Mouse (Mus musculus) CH12.LX (cell line): ENCODE measurements around the gene Ehmt2. TPM values are rescaled to one million over a fixed set of nuclear protein-coding genes. Genes with fewer than 3 reads are reported as not detected.

Experiments used
- DNase-seq: peaks from one replicate; pipeline ENCODE4 v3.0.0-alpha.2; 2013; ENCODE audit errors: extremely low read depth
- H3K27ac ChIP-seq: 2 replicates; pipeline ENCODE4 v1.5.1; 2012; ENCODE audit warnings: low read depth, mild to moderate bottlenecking, control low read depth, moderate library complexity; ENCODE audit not compliant: insufficient read depth
- H3K27me3 ChIP-seq: replicated peaks from 2 replicates; pipeline ENCODE3; 2012; ENCODE audit warnings: inconsistent platforms
- H3K36me3 ChIP-seq, 2 experiments: replicated peaks in 1 of 2; 2 replicates each; pipeline versions ENCODE3 to v1.6.1; 2012; ENCODE audit warnings: inconsistent platforms in 1 of 2, low read length in 1 of 2, mild to moderate bottlenecking in 1 of 2, mixed read lengths in 1 of 2, moderate library complexity in 1 of 2; ENCODE audit not compliant: control insufficient read depth in 1 of 2, insufficient read depth in 1 of 2
- H3K4me1 ChIP-seq, 2 experiments: 2 replicates each; pipeline ENCODE4 v1.6.1; 2012; ENCODE audit warnings: inconsistent platforms in 1 of 2, moderate library complexity in 1 of 2; ENCODE audit not compliant: insufficient read depth in 2 of 2, control insufficient read depth in 1 of 2
- H3K4me2 ChIP-seq: 2 replicates; pipeline ENCODE4 v1.6.1; 2012; ENCODE audit warnings: low read depth, mild to moderate bottlenecking, control low read depth; ENCODE audit not compliant: poor library complexity, insufficient read depth, severe bottlenecking
- H3K4me3 ChIP-seq, 3 experiments: fragments of 150-350 bp in 1 of 3; sonication (generic) in 1 of 3; replicated peaks in 1 of 3; 2 replicates each; pipeline versions ENCODE3 to v1.5.1; 2011 to 2012; ENCODE audit warnings: low read depth in 2 of 3, low read length in 2 of 3, mild to moderate bottlenecking in 2 of 3, moderate library complexity in 2 of 3, control low read depth in 1 of 3, improper control_type of control experiment in 1 of 3, inconsistent platforms in 1 of 3, mixed read lengths in 1 of 3; ENCODE audit not compliant: poor library complexity in 1 of 3
- H3K79me2 ChIP-seq: replicated peaks from 2 replicates; pipeline ENCODE4 v1.6.1; 2012; ENCODE audit warnings: mild to moderate bottlenecking, moderate library complexity; ENCODE audit not compliant: control insufficient read depth, poor library complexity, insufficient read depth, severe bottlenecking; ENCODE audit errors: extremely low read depth
- H3K9ac ChIP-seq: 2 replicates; pipeline ENCODE4 v1.6.1; 2012; ENCODE audit warnings: low read depth, mild to moderate bottlenecking, control low read depth, moderate library complexity; ENCODE audit not compliant: insufficient read depth
- H3K9me3 ChIP-seq: replicated peaks from 2 replicates; pipeline ENCODE3; 2012; ENCODE audit warnings: low read length, inconsistent platforms, mixed read lengths
- CHD2 ChIP-seq: IDR thresholded peaks from 2 replicates; pipeline ENCODE4 v1.6.1; 2011; ENCODE audit warnings: low read length, improper control_type of control experiment
- EP300 ChIP-seq: IDR thresholded peaks from 2 replicates; pipeline ENCODE4 v1.6.1; 2011; ENCODE audit warnings: low read length, improper control_type of control experiment
- ETS1 ChIP-seq: conservative IDR thresholded peaks from 2 replicates; pipeline ENCODE4 v1.6.1; 2012; ENCODE audit warnings: low read depth, mild to moderate bottlenecking, inconsistent platforms, low read length, improper control_type of control experiment, moderate library complexity
- GABPA ChIP-seq: IDR thresholded peaks from 2 replicates; pipeline ENCODE4 v1.6.1; 2012; ENCODE audit warnings: low read depth, low read length, improper control_type of control experiment, inconsistent platforms; ENCODE audit not compliant: insufficient replicate concordance
- HCFC1 ChIP-seq: IDR thresholded peaks from 2 replicates; pipeline ENCODE4 v1.6.1; 2012; ENCODE audit warnings: low read depth, mild to moderate bottlenecking, inconsistent platforms, low read length, improper control_type of control experiment
- IRF4 ChIP-seq: IDR thresholded peaks from 2 replicates; pipeline ENCODE4 v1.6.1; 2014; ENCODE audit warnings: low read depth, mild to moderate bottlenecking, inconsistent platforms, low read length, improper control_type of control experiment
- JUN ChIP-seq: IDR thresholded peaks from 2 replicates; pipeline ENCODE4 v1.6.1; 2011; ENCODE audit warnings: low read depth, mild to moderate bottlenecking, low read length, improper control_type of control experiment, moderate library complexity; ENCODE audit not compliant: insufficient read depth
- KAT2A ChIP-seq: IDR thresholded peaks from 2 replicates; pipeline ENCODE4 v1.6.1; 2012; ENCODE audit warnings: low read length, improper control_type of control experiment, inconsistent platforms; ENCODE audit not compliant: insufficient replicate concordance
- MAX ChIP-seq: IDR thresholded peaks from 2 replicates; pipeline ENCODE4 v1.6.1; 2011; ENCODE audit warnings: low read length, improper control_type of control experiment
- MXI1 ChIP-seq: IDR thresholded peaks from 2 replicates; pipeline ENCODE4 v1.6.1; 2011; ENCODE audit warnings: mild to moderate bottlenecking, low read depth, low read length, improper control_type of control experiment
- NRF1 ChIP-seq: IDR thresholded peaks from 2 replicates; pipeline ENCODE4 v1.6.1; 2014; ENCODE audit warnings: low read depth, mild to moderate bottlenecking, inconsistent platforms, low read length, improper control_type of control experiment, moderate library complexity
- POLR2A ChIP-seq: IDR thresholded peaks from 2 replicates; pipeline ENCODE4 v1.6.1; 2011; ENCODE audit warnings: low read depth, mild to moderate bottlenecking, improper control_type of control experiment, low read length
- SIN3A ChIP-seq: IDR thresholded peaks from 2 replicates; pipeline ENCODE4 v1.6.1; 2012; ENCODE audit warnings: low read length, improper control_type of control experiment, inconsistent platforms
- SMC3 ChIP-seq: IDR thresholded peaks from 2 replicates; pipeline ENCODE4 v1.6.1; 2011; ENCODE audit warnings: low read depth, low read length, improper control_type of control experiment
- TBP ChIP-seq: conservative IDR thresholded peaks from 2 replicates; pipeline ENCODE4 v1.6.1; 2011; ENCODE audit warnings: low read depth, low read length, improper control_type of control experiment
- TCF12 ChIP-seq: IDR thresholded peaks from 2 replicates; pipeline ENCODE4 v1.6.1; 2014; ENCODE audit warnings: low read depth, mild to moderate bottlenecking, inconsistent platforms, low read length, improper control_type of control experiment
- UBTF ChIP-seq: IDR thresholded peaks from 2 replicates; pipeline ENCODE4 v1.6.1; 2012; ENCODE audit warnings: low read depth, mild to moderate bottlenecking, inconsistent platforms, low read length, improper control_type of control experiment, moderate library complexity
- USF1 ChIP-seq: IDR thresholded peaks from 2 replicates; pipeline ENCODE4 v1.6.1; 2014; ENCODE audit warnings: low read depth, mild to moderate bottlenecking, inconsistent platforms, low read length, improper control_type of control experiment
- ZC3H11A ChIP-seq: IDR thresholded peaks from 2 replicates; pipeline ENCODE4 v1.6.1; 2012; ENCODE audit warnings: low read depth, mild to moderate bottlenecking, inconsistent platforms, low read length, improper control_type of control experiment
- ZKSCAN1 ChIP-seq: IDR thresholded peaks from 2 replicates; pipeline ENCODE4 v1.6.1; 2012; ENCODE audit warnings: low read depth, inconsistent platforms, low read length, improper control_type of control experiment, borderline replicate concordance
- dilution Hi-C: fragments of 300-500 bp; cut with MboI; formaldehyde crosslinking; loops from 2 replicates; pipeline ENCODE4 v1.14.3; 2020; ENCODE audit warnings: low sequenced_read_pairs; ENCODE audit not compliant: extremely low pct_unique_long_range_greater_than_20kb, extremely low pct_ligation_motif_present
- in situ Hi-C: fragments of 300-500 bp; cut with MboI; formaldehyde crosslinking; loops from 3 replicates; pipeline ENCODE4 v1.14.3; 2019; ENCODE audit warnings: low sequenced_read_pairs, low pct_ligation_motif_present, low pct_unique_long_range_greater_than_20kb, mixed read lengths
- polyA plus RNA-seq: library from polyadenylated mRNA; unstranded; fragments of >175 nt; gene quantifications from 2 replicates; pipeline ENCODE4 v1.2.1, GENCODE M21; 2012; ENCODE audit warnings: low read depth; ENCODE audit not compliant: insufficient read length
- total RNA-seq, 2 experiments: library from RNA; depleted of rRNA; stranded (reverse); fragments of 300-350 nt in 1 of 2; fragments of >200 nt in 1 of 2; gene quantifications; 2 replicates each; pipeline ENCODE4 v1.2.3; 2012 to 2014

The Ehmt2 gene
- total and polyA plus RNA-seq, 3 experiments = 73.5 to 150 (median 113) TPM

GRCm38 (mm10) chr17:34884704-34885103 lies 13.6 kb upstream of the Ehmt2 start:
- in situ Hi-C loops = no loop called here
- TF ChIP-seq MAX (no peak), ZKSCAN1 (no peak), GABPA (no peak), TBP (no peak), SIN3A (no peak)
- Histone ChIP-seq H3K79me2 (no peaks in the 10 kb centered on the region), H3K36me3 (no peaks in the 10 kb centered on the region), H3K27me3 (no peaks in the 10 kb centered on the region), H3K9ac (no peak overlapping the region), H3K9me3 (peaks cover 5% of the 10 kb centered on the region), H3K4me3 (no peak overlapping the region), H3K4me1 (peaks cover 14 to 36% of the 10 kb centered on the region in 2 experiments), H3K27ac (no peak overlapping the region), H3K4me2 (no peak overlapping the region)
- dilution Hi-C loops = no loop called here
- no peak for DNase-seq

GRCm38 (mm10) chr17:34885615-34886014 lies 12.7 kb upstream of the Ehmt2 start:
- Histone ChIP-seq H3K9me3 (peaks cover 5% of the 10 kb centered on the region), H3K4me2 (no peak overlapping the region), H3K36me3 (no peaks in the 10 kb centered on the region), H3K27ac (no peak overlapping the region), H3K27me3 (no peaks in the 10 kb centered on the region), H3K4me1 (peaks cover 11 to 31% of the 10 kb centered on the region in 2 experiments; a peak in 3 of 4 replicates), H3K4me3 (no peak overlapping the region), H3K79me2 (no peaks in the 10 kb centered on the region), H3K9ac (no peak overlapping the region)
- dilution Hi-C loops (no loop called here), in situ Hi-C loops (no loop called here)
- DNase-seq = no peak
- no peak for TF ChIP-seq TCF12
- TF ChIP-seq SMC3 = no peak
- TF ChIP-seq HCFC1 = no peak

DNA sequence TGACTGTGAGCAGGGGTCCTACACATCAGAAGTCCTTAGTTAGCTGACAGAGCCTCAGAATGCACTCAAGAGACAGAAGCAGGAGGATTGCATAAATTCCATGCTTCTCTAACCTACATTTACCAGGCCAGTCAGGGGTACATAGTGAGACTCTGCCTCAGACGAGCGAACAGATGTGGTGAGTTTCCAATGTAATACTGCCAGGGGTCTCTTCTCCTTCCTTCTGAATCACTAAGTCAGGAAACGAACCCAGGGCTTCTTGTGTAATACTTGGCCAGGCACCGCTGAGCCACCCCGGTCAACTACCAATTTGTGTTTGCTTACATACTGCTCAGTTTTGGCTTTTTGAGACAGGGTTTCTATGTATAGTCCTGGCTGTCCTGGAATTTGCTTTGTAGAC lies 10.3 kb upstream of the Ehmt2 start:
- no peak for TF ChIP-seq ETS1
- TF ChIP-seq JUN = no peak
- TF ChIP-seq POLR2A = no peak
- no peak for TF ChIP-seq EP300
- no peak for TF ChIP-seq IRF4
- no peak for TF ChIP-seq UBTF
- no peak for TF ChIP-seq KAT2A
- TF ChIP-seq MAX = no peak
- no peak for TF ChIP-seq USF1
- TF ChIP-seq GABPA = no peak
- TF ChIP-seq MXI1 = no peak
- no peak for TF ChIP-seq ZC3H11A
- no peak for TF ChIP-seq SIN3A
- no peak for TF ChIP-seq ZKSCAN1
- no peak for TF ChIP-seq NRF1
- TF ChIP-seq TBP = no peak
- TF ChIP-seq CHD2 = no peak
- no peak for TF ChIP-seq HCFC1
- TF ChIP-seq SMC3 = no peak
- dilution Hi-C loops = no loop called here

More for the DNA sequence above, 10.3 kb upstream of the Ehmt2 start:
- Histone ChIP-seq H3K27me3 (no peaks in the 10 kb centered on the region), H3K27ac (peak overlapping the region; percentile 22; the same call in 1 of the 2 replicates), H3K36me3 (no peaks in the 10 kb centered on the region), H3K9me3 (peaks cover 5% of the 10 kb centered on the region), H3K4me1 (peaks cover 11 to 27% of the 10 kb centered on the region in 2 experiments; a peak in 3 of 4 replicates), H3K79me2 (no peaks in the 10 kb centered on the region), H3K4me2 (no peak overlapping the region), H3K9ac (no peak overlapping the region), H3K4me3 (no peak overlapping the region)
- no peak for DNase-seq
- in situ Hi-C loops = no loop called here
